Mouse (Mus musculus) cerebellum, adult 18-20 months (tissue): Measurements from ENCODE around the gene Gm2310.
"Not testable (repeated sequence)": the region's sequence is repeated elsewhere in the genome, so short reads cannot be mapped to it uniquely, and the experiment has no call there.

Experiments used
- DNase-seq, 2 experiments: peaks; one replicate each; pipeline ENCODE4 v3.0.0; 2021

Gene Gm2310

GRCm38 (mm10) chr15:8519853-8520252, at the start of gene Gm2310:
TSS of gene Gm2310 (minus strand) at chr15:8519953.
- DNase-seq: not testable (repeated sequence)

- peak; percentile 88 to 94 for DNase-seq
These were observed 49.1 kb upstream of the Gm2310 start for GRCm38 (mm10) chr15:8568645-8569528.

DNA sequence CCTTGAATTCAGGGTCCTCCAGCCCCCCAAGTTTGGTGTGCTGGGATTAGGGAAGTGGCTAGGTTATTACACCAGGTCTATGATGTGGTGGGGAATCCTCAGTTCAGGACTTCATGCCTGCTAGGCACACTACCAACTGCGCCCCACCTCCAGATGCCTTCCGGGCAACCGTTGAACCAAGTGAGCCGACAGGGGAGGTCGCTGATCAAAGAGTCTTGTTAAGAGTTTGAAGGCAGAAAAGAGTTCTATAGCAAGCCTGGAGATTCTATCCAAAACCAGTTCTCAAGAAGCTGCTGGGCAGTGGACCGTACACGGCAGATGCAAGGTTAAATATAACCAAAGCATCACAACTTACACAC, 48.5 kb upstream of the Gm2310 start:
- DNase-seq: peak in 1 of 2 experiments; percentile 17

DNA sequence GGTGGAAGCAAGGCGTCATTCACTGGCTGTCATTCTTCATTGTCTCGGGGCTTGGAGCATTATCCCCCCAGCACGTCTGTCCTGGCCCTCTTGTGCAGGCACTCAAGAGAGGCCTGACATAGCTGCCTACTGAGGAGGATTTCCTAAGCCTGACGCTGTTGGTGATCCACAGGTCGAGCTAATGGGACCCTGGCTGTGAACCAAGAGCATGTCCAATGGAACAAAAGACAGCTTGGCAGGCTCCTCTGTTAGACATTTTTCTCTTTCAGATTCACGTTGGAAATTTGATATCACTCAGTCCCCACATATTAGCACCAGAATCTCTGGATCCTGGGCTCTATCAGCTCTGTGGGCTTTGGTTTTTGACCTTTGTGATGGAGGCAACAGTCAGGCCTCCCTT, 45.7 kb upstream of the Gm2310 start:
- DNase-seq: no peak

DNA sequence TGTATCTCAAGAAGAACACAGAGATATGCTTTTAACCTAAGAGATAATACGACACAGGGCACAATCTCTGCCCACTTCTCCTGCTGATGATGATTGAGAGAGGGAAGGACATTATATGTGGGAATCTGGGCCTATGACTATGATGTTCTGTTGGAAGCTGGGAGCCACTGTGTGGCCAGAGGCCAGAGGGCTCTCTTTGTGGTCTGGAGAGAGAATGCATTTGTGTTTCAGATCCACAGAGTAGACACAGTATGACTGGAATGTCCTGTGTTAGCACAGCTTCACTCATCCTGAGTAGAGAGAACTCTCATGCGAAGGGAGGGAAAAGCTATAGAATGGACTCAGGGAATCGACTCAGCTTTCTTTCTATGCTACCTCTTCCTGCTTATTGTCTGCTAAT, 44.6 kb upstream of the Gm2310 start:
- DNase-seq: no peak

DNA sequence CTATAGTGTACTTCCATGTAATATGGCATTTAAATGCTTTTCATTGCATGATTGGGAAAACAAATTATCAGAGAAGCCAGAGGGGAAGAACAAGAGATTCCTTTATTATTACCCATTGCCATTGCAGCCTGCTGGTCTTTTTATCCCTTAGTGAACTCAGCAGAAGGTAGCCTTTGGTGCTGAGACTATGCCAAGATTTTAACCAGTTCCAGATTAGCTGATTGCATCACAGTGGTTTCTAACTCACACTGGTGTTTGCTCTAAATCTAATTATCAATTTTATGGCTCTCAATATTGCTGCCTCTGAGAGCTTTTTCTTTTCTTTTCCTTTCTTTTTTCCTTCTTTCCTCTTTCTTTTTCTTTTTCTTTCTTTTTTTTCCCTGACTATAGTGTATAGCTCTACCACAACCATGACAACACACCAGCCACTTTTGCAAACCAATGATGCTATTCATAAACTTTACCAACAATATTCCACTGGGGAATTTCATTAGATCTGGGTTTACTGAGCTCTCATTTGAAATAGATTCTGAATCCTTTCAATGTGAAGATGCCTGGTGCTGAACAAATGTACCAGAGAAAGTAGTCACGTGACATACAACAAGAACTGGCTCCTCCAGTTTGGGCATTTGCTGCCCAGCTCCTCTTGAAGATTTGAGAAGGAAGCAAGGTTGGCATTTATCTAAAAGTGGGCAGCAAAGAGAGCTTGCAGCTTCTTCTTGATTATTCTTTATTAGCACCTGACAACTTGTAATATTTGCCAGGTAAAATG, 43.9 kb upstream of the Gm2310 start:
- DNase-seq: no peak

DNA sequence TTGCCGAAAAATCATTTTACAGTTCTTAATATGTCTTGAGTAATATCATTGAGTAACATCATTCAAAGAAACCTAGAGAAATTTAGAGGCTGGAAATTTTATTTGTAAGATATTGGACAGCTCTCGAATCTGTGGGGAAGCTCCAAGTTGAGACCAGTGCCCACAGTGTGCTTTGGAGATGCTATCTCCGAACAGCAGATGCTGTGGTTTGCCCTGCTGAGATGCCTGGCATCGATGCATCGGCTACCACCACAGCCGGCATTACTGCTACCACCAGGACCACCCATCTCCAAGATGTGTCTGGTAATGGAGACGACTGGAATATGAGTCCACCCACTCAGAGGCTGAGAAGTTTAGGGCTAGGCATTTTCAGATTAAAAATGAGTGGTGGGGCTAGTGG, 43.0 kb upstream of the Gm2310 start:
- DNase-seq: no peak

DNA sequence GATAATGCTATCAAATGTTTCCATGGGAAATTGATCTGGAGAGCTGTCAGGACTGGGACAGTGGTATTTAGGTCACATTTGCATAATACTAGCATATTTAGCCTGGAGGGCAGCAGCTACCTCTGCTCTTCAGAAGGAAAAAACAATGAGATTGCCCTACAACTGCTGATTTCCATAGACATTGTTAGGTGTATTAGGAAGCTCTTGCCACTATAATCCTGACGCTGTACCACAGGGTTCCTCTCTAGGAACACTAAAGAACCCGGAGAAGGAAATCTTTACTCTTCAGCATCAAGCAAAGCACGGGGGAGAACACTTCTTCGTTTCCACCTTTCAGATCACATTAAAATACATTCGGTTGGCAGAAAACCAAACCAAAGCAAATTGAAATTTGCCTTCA, 11.4 kb upstream of the Gm2310 start:
- no peak for DNase-seq

DNA sequence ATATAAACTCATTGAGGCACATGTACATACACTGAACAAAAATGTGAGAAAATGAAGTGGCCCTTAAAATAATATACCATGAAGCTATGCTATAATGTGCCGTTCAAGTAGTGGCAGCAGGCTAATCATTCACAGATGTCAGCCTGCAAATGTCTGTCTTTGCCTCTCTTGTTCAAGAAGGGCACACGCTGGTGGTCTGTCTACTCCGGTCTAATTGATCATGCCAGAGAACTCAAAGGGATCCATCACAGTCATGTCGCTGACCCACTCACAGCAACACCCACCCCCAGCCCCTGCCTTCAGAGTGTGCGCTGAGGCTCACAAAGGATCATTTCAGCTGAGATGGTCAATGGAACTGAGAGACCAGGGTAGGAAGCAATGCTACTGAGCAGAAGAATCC, 6.8 kb downstream of the Gm2310 start:
- DNase-seq: no peak

DNA sequence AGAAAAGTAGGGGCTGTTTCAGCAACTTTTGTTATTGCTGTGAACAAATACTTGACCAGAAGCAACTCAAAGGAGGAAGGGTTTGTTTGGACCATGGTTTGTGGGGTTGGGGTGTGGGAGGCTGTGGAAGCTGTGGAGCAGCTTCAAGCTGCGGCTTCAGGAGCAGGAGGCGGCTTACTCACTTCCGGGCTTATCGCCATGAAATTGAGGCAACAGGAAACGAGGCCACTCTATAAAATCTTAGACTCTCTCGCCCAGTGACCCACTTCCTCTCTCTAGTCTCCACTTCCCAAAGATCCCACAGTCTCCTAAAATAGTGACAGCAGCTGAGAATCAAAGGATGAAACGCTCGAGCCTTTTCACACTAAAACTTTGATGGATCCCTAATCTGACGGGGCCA, 7.9 kb downstream of the Gm2310 start:
- DNase-seq: no peak

DNA sequence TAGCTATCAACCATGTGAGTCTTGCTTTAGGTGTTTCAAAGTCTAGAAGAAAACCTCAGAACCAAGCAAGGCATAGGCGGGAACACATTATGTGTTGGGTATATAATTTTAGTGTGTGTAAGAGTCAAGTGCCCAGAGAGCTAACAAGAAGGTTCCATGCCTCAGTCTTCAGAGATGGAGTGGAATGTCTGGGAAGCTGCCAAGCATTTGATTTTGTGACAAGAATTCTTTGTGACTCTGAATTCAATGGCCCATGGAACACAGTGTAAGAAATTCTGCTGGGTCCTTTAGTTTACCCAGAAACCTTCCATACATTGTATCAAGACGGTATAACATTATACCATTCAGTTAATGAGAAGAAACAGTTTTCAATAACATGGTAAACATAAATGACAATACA, 17.3 kb downstream of the Gm2310 start:
- no peak for DNase-seq

- DNase-seq: no peak
These were observed 34.5 kb downstream of the Gm2310 start for GRCm38 (mm10) chr15:8485261-8485660.

DNA sequence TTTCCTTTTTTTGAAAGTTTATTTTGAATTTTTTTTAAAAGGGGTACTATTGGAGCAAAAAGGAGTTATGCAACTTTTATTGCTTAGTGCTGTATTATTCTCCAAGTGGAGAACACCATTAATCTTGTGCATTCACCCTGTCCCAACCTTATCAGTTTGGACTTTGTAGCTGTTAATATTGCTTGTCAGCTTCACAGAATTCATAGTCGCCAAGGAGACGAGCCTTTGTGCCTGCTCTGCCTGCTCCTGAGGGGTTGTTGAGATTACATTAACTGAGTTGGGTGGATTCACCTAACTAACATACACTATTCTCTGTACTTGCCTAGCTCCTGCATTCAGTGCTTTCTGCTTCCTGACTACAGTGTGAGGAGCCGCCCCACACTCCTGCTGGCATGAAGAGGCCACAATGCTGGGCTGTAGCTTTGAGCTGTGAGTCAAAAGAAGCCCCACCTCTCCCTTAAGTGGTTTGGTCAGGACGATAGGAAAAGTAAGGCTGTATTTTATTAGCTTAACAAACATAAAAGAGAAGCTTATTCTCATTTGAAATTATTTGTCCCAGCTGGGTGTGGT, 50.7 kb downstream of the Gm2310 start:
- DNase-seq: no peak
